Mouse (Mus musculus) right cerebral cortex, postnatal 14 days (tissue): ENCODE data around the gene Htra2.

ENCODE experiments used
- DNase-seq: peaks from one replicate; pipeline ENCODE4 v3.0.0; 2022

Gene Htra2

GRCm38 (mm10) chr6:83003850-83004249 is 51.2 kb downstream of the Htra2 start:
- DNase-seq, result no peak

GRCm38 (mm10) chr6:83003082-83003481 is 52.0 kb downstream of the Htra2 start:
- DNase-seq, result no peak
